Mouse (Mus musculus): Measurements from ENCODE around the gene Ccdc141. TPM values are rescaled to one million over a fixed set of nuclear protein-coding genes. Genes with fewer than 3 reads are reported as not detected.

Ccdc141 gene
- total and polyA plus RNA-seq, 2 experiments from 2014 or later = 7.3 to 18.6 TPM

DNA sequence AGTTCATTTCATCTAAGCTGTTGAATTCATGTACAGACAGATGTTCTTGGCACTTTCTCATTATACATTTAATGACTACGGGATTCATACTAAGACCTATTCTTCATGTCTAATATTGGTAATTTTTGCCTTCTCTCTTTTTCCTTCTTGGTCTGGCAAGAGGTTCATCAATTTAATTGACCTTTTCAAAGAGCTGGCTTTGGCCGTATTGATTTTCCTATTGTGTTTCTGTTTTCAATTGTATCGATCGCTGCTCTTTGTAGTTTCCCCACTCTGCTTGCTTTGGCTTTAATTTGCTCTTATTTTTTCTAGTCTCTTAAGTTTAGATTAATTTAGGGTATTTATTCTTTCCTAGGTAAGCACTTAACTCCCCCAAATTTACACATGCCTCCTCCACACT lies 12.9 kb downstream of the Ccdc141 start:
- no peak overlapping the region for H3K4me2 ChIP-seq (ENCODE audit: low read depth)
- DNase-seq (no peak), ATAC-seq (no peak)
- TF ChIP-seq CTCF (IDR thresholded peaks at IDR 0.05; ENCODE audit: low read depth) = no peak
- WGBS = 90% methylated on average over 4 of the region's 4 CpGs
- no peak overlapping the region for H3K27ac ChIP-seq (ENCODE audit: low read depth, low read length)
- H3K4me3 ChIP-seq (ENCODE audit: low read depth, low read length) = no peak overlapping the region
- no peaks in the 10 kb centered on the region for H3K36me3 ChIP-seq (ENCODE audit: insufficient read depth)
- H3K9ac ChIP-seq = no peak overlapping the region
- no peaks in the 10 kb centered on the region for H3K4me1 ChIP-seq (ENCODE audit: insufficient read depth)
- no peaks in the 10 kb centered on the region for H3K9me3 ChIP-seq (ENCODE audit: low read length)
- no peaks in the 10 kb centered on the region for H3K27me3 ChIP-seq (ENCODE audit: insufficient read depth, low read length)

DNA sequence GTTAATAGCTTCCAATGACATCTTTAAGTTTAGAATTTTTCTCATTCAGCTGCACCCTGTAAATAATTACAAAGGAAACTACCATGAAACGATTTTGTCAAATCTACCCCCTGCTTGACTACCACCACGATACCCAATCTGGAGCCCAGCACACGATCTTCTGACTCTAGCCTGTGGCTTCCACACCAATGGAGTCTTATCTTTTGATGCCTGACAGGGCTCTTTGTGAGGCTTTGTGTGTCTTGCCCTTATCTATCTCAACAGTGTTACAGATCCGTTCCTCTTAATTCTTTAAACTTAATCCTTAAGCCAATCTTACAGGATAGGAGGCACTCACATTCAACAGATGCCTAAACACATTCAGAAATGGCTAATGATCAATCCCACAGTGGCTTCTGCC lies 16.4 kb downstream of the Ccdc141 start:
- ATAC-seq (no peak), DNase-seq (no peak)
- TF ChIP-seq CTCF (IDR thresholded peaks at IDR 0.05; ENCODE audit: low read depth) = no peak
- Histone ChIP-seq H3K4me2 (ENCODE audit: low read depth) (no peak overlapping the region), H3K4me1 (ENCODE audit: insufficient read depth) (peaks cover 6% of the 10 kb centered on the region; the same call in 1 of the 2 replicates), H3K27ac (ENCODE audit: low read depth, low read length) (no peak overlapping the region), H3K27me3 (ENCODE audit: insufficient read depth, low read length) (no peaks in the 10 kb centered on the region), H3K9ac (no peak overlapping the region), H3K36me3 (ENCODE audit: insufficient read depth) (no peaks in the 10 kb centered on the region), H3K4me3 (ENCODE audit: low read depth, low read length) (no peak overlapping the region), H3K9me3 (ENCODE audit: low read length) (no peaks in the 10 kb centered on the region)
- WGBS = 57% methylated on average over 4 of the region's 4 CpGs

DNA sequence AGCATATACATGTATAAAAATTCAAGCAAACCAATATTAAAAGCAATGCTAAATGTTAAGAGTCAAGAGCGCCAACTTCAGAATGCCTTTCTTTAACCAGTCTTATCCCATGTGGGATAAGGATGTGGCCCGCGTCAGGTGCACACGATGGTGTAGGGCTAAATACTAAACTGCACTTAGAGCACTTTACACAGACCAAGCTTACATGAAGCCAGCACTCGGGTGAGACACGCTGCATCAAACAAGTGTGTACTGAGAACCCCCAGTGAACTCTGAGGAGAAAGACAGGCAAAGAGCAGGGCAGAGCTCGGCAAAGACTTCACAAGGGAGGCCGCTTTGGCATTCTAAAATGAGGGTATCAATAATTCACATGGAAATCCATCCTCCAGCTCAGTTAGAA lies 19.2 kb downstream of the Ccdc141 start:
- H3K9ac ChIP-seq = no peak overlapping the region
- H3K4me2 ChIP-seq (ENCODE audit: low read depth) = no peak overlapping the region
- WGBS = 96% methylated on average over 8 of the region's 8 CpGs
- DNase-seq (no peak), ATAC-seq (no peak)
- H3K4me3 ChIP-seq (ENCODE audit: low read depth, low read length) = no peak overlapping the region
- TF ChIP-seq CTCF (IDR thresholded peaks at IDR 0.05; ENCODE audit: low read depth) = no peak
- no peaks in the 10 kb centered on the region for H3K9me3 ChIP-seq (ENCODE audit: low read length)
- H3K4me1 ChIP-seq (ENCODE audit: insufficient read depth) = peaks cover 10% of the 10 kb centered on the region; the same call in 1 of the 2 replicates
- no peaks in the 10 kb centered on the region for H3K27me3 ChIP-seq (ENCODE audit: insufficient read depth, low read length)
- H3K36me3 ChIP-seq (ENCODE audit: insufficient read depth) = no peaks in the 10 kb centered on the region
- no peak overlapping the region for H3K27ac ChIP-seq (ENCODE audit: low read depth, low read length)

DNA sequence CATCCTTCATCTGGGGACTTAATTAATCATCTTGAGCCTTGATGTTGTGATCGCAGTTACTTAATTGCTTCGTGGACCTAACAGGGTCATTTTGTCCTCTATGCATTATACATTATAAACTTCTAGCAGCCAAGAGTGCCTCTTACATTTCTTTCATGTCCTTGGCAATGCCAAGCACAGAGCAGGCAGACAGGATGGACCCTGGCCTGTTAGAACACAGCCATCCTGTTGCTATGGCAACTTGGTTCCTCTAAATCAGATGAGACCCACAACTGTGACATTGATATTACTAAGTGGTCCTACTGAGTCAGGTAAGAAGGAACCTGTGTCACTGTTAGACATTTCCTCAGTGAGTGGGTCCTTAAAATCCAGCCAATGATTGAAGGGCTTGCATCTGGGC lies 20.9 kb downstream of the Ccdc141 start:
- no peaks in the 10 kb centered on the region for H3K9me3 ChIP-seq (ENCODE audit: low read length)
- no peak overlapping the region for H3K9ac ChIP-seq
- TF ChIP-seq CTCF (IDR thresholded peaks at IDR 0.05; ENCODE audit: low read depth) = no peak
- H3K4me3 ChIP-seq (ENCODE audit: low read depth, low read length) = no peak overlapping the region
- peak; percentile 32; the same call in 1 of the 2 replicates for ATAC-seq
- DNase-seq = no peak
- no peaks in the 10 kb centered on the region for H3K27me3 ChIP-seq (ENCODE audit: insufficient read depth, low read length)
- H3K4me2 ChIP-seq (ENCODE audit: low read depth) = no peak overlapping the region
- no peak overlapping the region for H3K27ac ChIP-seq (ENCODE audit: low read depth, low read length)
- 29% methylated on average over 2 of the region's 2 CpGs for WGBS
- H3K4me1 ChIP-seq (ENCODE audit: insufficient read depth) = peaks cover 10% of the 10 kb centered on the region; the same call in 1 of the 2 replicates
- no peaks in the 10 kb centered on the region for H3K36me3 ChIP-seq (ENCODE audit: insufficient read depth)

DNA sequence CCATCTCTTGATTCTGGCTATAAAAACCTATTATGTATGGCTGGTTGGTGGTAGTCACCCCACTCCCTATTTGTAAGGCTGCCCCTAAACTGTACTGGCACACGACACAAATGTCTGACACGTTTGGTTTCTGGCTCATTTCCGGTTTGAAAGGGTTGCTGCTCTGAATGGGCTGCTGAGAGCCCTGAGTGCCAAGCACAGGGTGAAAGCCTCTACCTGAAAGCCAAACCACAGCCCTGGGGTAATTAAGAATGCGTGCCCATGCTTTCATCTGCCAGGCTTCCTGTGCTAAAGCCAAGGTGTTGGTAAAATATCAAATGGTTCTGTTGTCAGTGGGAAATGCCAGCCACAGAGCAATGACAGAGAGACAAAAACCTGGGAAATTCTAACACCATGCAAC lies 22.2 kb downstream of the Ccdc141 start:
- Histone ChIP-seq H3K27me3 (ENCODE audit: insufficient read depth, low read length) (no peaks in the 10 kb centered on the region), H3K9me3 (ENCODE audit: low read length) (no peaks in the 10 kb centered on the region), H3K4me2 (ENCODE audit: low read depth) (no peak overlapping the region), H3K4me1 (ENCODE audit: insufficient read depth) (peaks cover 10% of the 10 kb centered on the region; the same call in 1 of the 2 replicates), H3K9ac (no peak overlapping the region), H3K4me3 (ENCODE audit: low read depth, low read length) (no peak overlapping the region), H3K36me3 (ENCODE audit: insufficient read depth) (no peaks in the 10 kb centered on the region), H3K27ac (ENCODE audit: low read depth, low read length) (no peak overlapping the region)
- no peak for TF ChIP-seq CTCF (IDR thresholded peaks at IDR 0.05; ENCODE audit: low read depth)
- WGBS = 30% methylated on average over 4 of the region's 4 CpGs
- peak; percentile 40; the same call in 1 of the 2 replicates for ATAC-seq
- DNase-seq = peak; percentile 21

DNA sequence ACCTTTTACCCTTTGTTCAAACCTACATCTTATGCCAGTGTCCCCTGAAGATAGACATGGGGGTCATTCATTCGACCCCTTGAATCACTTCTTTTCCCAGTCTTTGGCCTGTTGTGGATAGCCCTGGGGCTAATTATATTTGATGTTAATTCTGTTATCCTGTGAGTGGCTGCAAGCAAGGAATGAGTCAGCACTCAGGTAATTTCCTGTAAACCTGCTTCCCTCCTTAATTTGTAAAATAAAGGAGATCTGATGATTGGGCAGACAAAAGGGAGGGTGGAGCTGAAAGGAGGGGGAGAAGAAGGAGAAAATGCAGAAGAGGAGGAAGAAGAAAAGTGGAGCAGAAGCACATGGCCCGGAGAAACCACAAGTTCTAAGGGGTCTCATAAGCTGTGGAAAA lies 23.5 kb downstream of the Ccdc141 start:
- no peak for TF ChIP-seq CTCF (IDR thresholded peaks at IDR 0.05; ENCODE audit: low read depth)
- no peak overlapping the region for H3K9ac ChIP-seq
- no peak overlapping the region for H3K4me2 ChIP-seq (ENCODE audit: low read depth)
- no peak for ATAC-seq
- no peak for DNase-seq
- H3K9me3 ChIP-seq (ENCODE audit: low read length) = no peaks in the 10 kb centered on the region
- no peaks in the 10 kb centered on the region for H3K36me3 ChIP-seq (ENCODE audit: insufficient read depth)
- peaks cover 10% of the 10 kb centered on the region; the same call in 1 of the 2 replicates for H3K4me1 ChIP-seq (ENCODE audit: insufficient read depth)
- H3K27ac ChIP-seq (ENCODE audit: low read depth, low read length) = no peak overlapping the region
- WGBS = 82% methylated on average over 2 of the region's 2 CpGs
- no peaks in the 10 kb centered on the region for H3K27me3 ChIP-seq (ENCODE audit: insufficient read depth, low read length)
- H3K4me3 ChIP-seq (ENCODE audit: low read depth, low read length) = no peak overlapping the region

DNA sequence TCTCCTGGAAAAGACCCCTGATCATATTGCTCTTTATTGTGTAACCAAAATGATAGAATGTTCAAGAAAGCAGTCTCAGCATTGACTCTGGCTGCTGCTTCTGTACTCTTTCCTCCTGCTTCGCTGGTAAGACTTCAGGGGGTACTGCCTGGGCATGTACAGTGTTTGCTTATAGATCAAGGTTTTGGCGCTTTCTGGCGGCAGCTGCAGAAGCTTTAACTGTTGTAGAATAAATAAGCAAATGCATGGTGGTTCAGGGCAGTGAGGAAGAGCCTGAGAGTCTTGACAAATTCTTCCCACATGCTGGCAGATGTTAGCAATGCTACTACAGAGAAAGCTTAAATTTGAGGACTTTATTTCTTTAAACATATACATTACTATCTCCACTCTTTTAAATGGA lies 24.1 kb downstream of the Ccdc141 start:
- no peak overlapping the region for H3K9ac ChIP-seq
- H3K27ac ChIP-seq (ENCODE audit: low read depth, low read length) = no peak overlapping the region
- no peak for DNase-seq
- H3K27me3 ChIP-seq (ENCODE audit: insufficient read depth, low read length) = no peaks in the 10 kb centered on the region
- no peak for TF ChIP-seq CTCF (IDR thresholded peaks at IDR 0.05; ENCODE audit: low read depth)
- 85% methylated on average over 3 of the region's 3 CpGs for WGBS
- no peak for ATAC-seq
- H3K4me1 ChIP-seq (ENCODE audit: insufficient read depth) = peaks cover 10% of the 10 kb centered on the region; the same call in 1 of the 2 replicates
- no peak overlapping the region for H3K4me3 ChIP-seq (ENCODE audit: low read depth, low read length)
- no peaks in the 10 kb centered on the region for H3K36me3 ChIP-seq (ENCODE audit: insufficient read depth)
- H3K4me2 ChIP-seq (ENCODE audit: low read depth) = no peak overlapping the region
- no peaks in the 10 kb centered on the region for H3K9me3 ChIP-seq (ENCODE audit: low read length)

Measured in forebrain, postnatal 0 days (tissue).